Mouse (Mus musculus) intestine, embryonic 16.5 days (tissue): Measurements from ENCODE around the gene Ralgps1. TPM values are rescaled to one million over a fixed set of nuclear protein-coding genes. Genes with fewer than 3 reads are reported as not detected.

Experiments used
- ATAC-seq: fragments of 200-750 bp; cut with Nextera tagmentation; 2 replicates; pipeline ENCODE4 v1.8.0; 2017; ENCODE audit warnings: moderate TSS enrichment, moderate library complexity
- H3K27ac ChIP-seq: fragments of 300-500 bp; sonication (generic); 2 replicates; pipeline ENCODE4 v1.5.1; 2014; ENCODE audit warnings: mild to moderate bottlenecking, low read length
- H3K27me3 ChIP-seq: fragments of 300-500 bp; sonication (generic); replicated peaks from 2 replicates; pipeline ENCODE4 v1.6.1; 2014; ENCODE audit warnings: low read length, control low read depth, mixed read lengths; ENCODE audit not compliant: control insufficient read depth, insufficient read depth
- H3K36me3 ChIP-seq: fragments of 300-500 bp; sonication (generic); 2 replicates; pipeline ENCODE4 v1.6.1; 2014; ENCODE audit warnings: low read length, control low read depth; ENCODE audit not compliant: control insufficient read depth, insufficient read depth
- H3K4me1 ChIP-seq: fragments of 300-500 bp; sonication (generic); 2 replicates; pipeline ENCODE4 v1.6.1; 2014; ENCODE audit warnings: low read length, control low read depth, mixed read lengths; ENCODE audit not compliant: control insufficient read depth, insufficient read depth
- H3K4me2 ChIP-seq: fragments of 300-500 bp; sonication (generic); 2 replicates; pipeline ENCODE4 v1.6.1; 2014; ENCODE audit warnings: low read depth, low read length, control low read depth
- H3K4me3 ChIP-seq: fragments of 300-500 bp; sonication (generic); 2 replicates; pipeline ENCODE4 v1.5.1; 2014; ENCODE audit warnings: mild to moderate bottlenecking, low read length
- H3K9ac ChIP-seq: fragments of 300-500 bp; sonication (generic); 2 replicates; pipeline ENCODE4 v1.6.1; 2014; ENCODE audit warnings: low read depth, low read length
- H3K9me3 ChIP-seq: fragments of 300-500 bp; sonication (generic); 2 replicates; pipeline ENCODE4 v1.6.1; 2016; ENCODE audit warnings: low read length, control low read depth; ENCODE audit not compliant: control insufficient read depth
- WGBS: fragments of 180-500 bp; shearing (Covaris S2); extraction: QIAGEN DNeasy Blood & Tissue Kit; methylation state at CpG from one replicate; pipeline ENCODE4 v1.1.7; 2014; 5-methylcytosine and 5-hydroxymethylcytosine counted together
- polyA plus RNA-seq: library from polyadenylated mRNA; unstranded; fragments of >200 nt; fragmentation: Nextera tagmentation; extraction: Ambion mirVana; gene quantifications from 2 replicates; pipeline ENCODE4 v1.2.1, GENCODE M21; 2015

Gene Ralgps1
- polyA plus RNA-seq, 1 experiment from 2014 or later = 6.3 TPM

DNA sequence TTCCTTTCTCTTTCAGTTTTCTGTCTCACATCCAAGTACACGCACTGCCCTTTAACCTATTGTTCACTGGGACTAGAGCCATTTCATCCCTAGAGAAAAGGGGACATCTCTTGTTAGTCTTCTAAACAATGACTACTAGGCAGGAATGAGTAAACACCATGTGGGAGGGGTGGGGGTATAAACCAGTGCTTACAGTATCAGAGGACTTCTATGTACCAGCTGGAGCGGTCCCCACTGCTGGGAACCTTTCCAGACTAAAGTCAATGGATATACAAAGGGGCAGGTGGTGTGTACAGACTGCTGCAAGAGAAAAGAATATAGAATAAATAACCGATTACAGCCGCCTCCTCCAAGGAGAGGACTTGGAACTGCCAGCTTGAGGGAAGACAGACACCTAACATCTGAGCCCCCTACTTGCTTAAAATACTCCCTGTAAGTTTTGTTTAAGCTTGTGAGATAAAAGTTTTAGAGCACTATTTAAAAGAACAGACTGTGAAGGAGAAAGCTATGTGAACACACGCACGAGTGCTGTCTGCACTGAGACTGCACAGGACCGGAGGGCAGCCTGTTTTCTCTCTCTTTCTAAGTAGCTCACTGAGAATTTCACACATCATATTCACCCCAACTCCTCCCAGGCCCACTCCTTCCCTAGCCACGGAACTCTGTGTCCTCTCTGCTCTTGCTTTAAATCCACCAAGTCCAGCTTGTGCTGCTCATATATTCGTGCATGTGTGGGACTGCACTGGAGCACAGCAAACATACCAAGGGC is 5.4 kb downstream of the Ralgps1 start:
- Histone ChIP-seq H3K36me3 (no peaks in the 10 kb centered on the region), H3K4me1 (peaks cover 28% of the 10 kb centered on the region), H3K4me2 (0 out of 2 replicates have a peak overlapping the region, but pooled peaks have one; percentile 14), H3K9ac (no peak overlapping the region), H3K9me3 (no peaks in the 10 kb centered on the region), H3K4me3 (no peak overlapping the region), H3K27me3 (no peaks in the 10 kb centered on the region), H3K27ac (peak overlapping the region; percentile 88)
- peak; percentile 29 for ATAC-seq
- 41% methylated on average over 9 of the region's 9 CpGs for WGBS

DNA sequence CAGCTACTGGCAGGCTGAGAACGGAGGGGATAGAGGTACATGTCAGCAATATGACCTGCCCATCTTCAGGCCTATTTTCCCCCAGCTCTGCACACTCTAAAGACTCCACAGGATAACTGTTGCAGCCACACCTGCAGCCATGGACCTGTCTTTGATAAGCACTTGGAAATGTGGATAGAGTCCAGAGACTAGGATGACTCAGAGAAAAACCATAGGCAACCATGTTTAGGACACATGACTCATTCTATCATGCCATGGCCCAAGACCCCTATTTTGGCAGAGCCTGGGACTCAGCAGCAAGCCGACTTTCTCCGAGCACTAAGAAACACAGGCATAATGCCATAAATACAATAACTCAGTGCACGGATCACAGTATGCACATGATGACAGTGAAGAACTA is 6.6 kb downstream of the Ralgps1 start:
- Histone ChIP-seq H3K9me3 (no peaks in the 10 kb centered on the region), H3K4me2 (no peak overlapping the region), H3K4me1 (peaks cover 35% of the 10 kb centered on the region), H3K4me3 (no peak overlapping the region), H3K27ac (peak overlapping the region; percentile 75), H3K36me3 (no peaks in the 10 kb centered on the region), H3K27me3 (no peaks in the 10 kb centered on the region), H3K9ac (no peak overlapping the region)
- no peak for ATAC-seq
- WGBS = 86% methylated on average over 4 of the region's 4 CpGs

DNA sequence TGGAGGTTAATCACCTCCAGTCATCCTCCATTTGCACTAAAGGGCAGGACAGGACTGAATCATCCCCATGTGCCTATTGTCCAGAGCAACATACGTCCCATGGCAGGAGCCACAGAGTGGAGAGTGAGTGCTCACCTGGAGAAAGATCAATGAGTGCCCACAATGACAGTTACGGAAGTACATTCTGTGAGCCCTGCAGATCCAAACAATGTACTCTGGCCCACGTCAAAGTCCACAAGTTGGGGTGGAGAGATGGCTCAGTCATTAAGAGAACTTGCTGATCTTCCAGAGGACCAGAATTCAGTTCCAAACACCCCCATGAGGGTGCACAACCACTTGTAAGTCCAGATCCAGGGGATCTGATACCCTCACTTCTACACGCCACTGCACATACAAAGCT is 7.4 kb downstream of the Ralgps1 start:
- no peak for ATAC-seq
- no peaks in the 10 kb centered on the region for H3K36me3 ChIP-seq
- no peak overlapping the region for H3K9ac ChIP-seq
- no peak overlapping the region for H3K4me3 ChIP-seq
- WGBS = 79% methylated on average over 4 of the region's 4 CpGs
- peaks cover 30% of the 10 kb centered on the region for H3K4me1 ChIP-seq
- no peaks in the 10 kb centered on the region for H3K27me3 ChIP-seq
- no peaks in the 10 kb centered on the region for H3K9me3 ChIP-seq
- no peak overlapping the region for H3K4me2 ChIP-seq
- no peak overlapping the region for H3K27ac ChIP-seq

DNA sequence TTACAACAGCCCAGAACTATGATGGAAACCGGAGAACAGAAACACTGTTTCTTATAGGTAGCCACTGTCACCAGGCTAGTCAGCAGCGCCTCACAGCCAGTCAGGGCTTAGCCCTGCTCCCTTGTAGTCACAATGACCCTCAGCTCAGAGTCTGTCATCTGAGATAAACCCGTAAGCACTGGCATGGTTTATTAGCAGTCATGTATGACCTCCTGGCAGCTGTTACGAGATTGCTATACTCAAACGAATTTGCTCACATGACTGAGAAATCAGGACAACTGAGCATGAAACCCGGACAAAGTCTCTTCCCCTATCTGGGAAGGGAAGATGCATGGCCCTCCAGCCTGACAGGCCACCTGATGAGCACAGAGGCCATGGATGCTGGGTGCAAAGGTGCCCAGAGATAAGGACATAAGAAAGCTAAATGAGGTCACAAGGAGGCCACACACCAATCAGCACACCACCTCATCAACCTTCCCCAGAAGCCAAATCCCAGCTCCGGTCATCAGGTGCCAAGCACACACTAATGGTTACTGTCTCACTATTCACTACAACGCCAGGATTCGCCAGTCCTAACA is 10.1 kb downstream of the Ralgps1 start:
- H3K9ac ChIP-seq = no peak overlapping the region
- whole genome bisulfite sequencing = 69% methylated on average over 9 of the region's 9 CpGs
- no peak overlapping the region for H3K4me3 ChIP-seq
- H3K4me2 ChIP-seq = 0 out of 2 replicates have a peak overlapping the region, but pooled peaks have one; percentile 37
- no peaks in the 10 kb centered on the region for H3K27me3 ChIP-seq
- H3K27ac ChIP-seq = peak overlapping the region; percentile 82
- no peaks in the 10 kb centered on the region for H3K36me3 ChIP-seq
- ATAC-seq = peak; percentile 88
- peaks cover 20% of the 10 kb centered on the region for H3K4me1 ChIP-seq
- H3K9me3 ChIP-seq = no peaks in the 10 kb centered on the region

DNA sequence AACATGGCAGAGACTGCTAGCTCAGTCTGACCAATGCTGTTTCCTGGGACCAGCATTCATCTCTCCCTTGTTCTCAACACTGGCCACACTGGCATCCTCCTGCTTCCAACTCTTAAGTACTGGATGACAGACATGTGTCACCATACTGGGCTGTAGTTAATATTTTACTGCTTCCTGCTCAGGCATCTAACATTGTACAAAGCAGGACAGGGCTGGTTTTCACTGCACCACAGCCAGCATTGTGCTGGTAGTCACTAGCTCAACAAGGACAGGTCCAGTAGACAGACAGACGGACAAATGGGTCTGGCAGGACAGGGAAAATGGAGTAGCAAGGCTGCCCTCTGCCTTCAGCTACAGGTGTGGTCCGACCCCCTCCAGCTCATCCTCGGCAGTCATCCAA is 10.7 kb downstream of the Ralgps1 start:
- Histone ChIP-seq H3K27ac (peak overlapping the region; percentile 82), H3K36me3 (no peaks in the 10 kb centered on the region), H3K4me1 (peaks cover 14% of the 10 kb centered on the region), H3K4me2 (peak overlapping the region; percentile 37; the same call in 1 of the 2 replicates), H3K4me3 (no peak overlapping the region), H3K9ac (0 out of 2 replicates have a peak overlapping the region, but pooled peaks have one; percentile 39), H3K27me3 (no peaks in the 10 kb centered on the region), H3K9me3 (no peaks in the 10 kb centered on the region)
- WGBS = 76% methylated on average over 3 of the region's 3 CpGs
- peak; percentile 45; the same call in 1 of the 2 replicates for ATAC-seq

DNA sequence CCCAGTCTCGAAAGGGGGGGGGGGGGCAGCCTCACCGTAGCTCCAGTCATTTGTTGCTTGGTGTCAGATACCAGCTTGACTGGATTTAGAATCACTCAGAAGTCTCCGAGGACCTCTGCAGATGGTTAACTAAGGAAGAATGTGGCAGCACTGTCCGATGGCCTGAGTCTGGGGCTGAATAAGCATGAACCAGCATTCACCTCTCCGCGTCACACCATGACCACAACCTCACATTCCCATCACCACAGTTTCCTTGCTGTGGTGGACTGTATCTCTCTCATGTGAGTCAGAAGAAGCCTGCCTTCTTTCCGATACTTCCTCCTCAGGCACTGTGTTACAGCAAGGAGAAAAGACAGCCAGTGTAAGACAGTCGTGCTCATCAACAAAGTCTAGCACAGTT is 12.1 kb downstream of the Ralgps1 start:
- Histone ChIP-seq H3K4me1 (peaks cover 9% of the 10 kb centered on the region), H3K27me3 (no peaks in the 10 kb centered on the region), H3K4me2 (no peak overlapping the region), H3K36me3 (no peaks in the 10 kb centered on the region), H3K4me3 (no peak overlapping the region), H3K27ac (no peak overlapping the region), H3K9ac (no peak overlapping the region), H3K9me3 (no peaks in the 10 kb centered on the region)
- WGBS = 77% methylated on average over 8 of the region's 8 CpGs
- no peak for ATAC-seq

DNA sequence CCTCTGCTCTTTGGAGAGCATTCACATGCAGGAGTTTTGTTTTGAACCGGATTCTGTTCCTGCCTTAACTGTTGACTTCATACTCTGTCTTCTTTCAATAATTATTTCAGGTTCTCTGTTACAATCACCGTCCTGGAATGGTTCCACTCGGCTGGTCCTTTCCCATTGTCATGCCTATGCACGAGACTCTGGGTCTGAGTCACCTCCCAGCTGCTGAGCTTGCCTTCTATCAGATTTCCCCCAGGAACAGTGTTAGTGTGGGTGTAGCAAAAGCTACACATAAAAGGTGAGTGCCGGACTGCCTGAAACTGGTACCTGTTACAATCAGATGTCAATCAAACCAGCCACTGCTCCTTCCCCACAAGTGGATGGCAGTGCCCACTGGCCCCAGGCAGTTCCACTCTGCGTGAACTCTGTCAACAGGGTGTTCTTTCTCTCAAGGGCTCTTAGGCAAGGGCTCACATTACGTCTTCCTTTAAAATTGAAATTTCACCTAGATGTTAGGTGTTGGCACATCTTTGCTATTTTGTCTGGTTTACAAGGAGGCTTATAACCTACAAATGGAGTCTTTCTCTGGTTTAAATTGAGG is 13.9 kb downstream of the Ralgps1 start:
- peaks cover 9% of the 10 kb centered on the region for H3K4me1 ChIP-seq
- no peak for ATAC-seq
- no peaks in the 10 kb centered on the region for H3K36me3 ChIP-seq
- H3K27me3 ChIP-seq = no peaks in the 10 kb centered on the region
- H3K9ac ChIP-seq = no peak overlapping the region
- no peak overlapping the region for H3K4me3 ChIP-seq
- no peaks in the 10 kb centered on the region for H3K9me3 ChIP-seq
- no peak overlapping the region for H3K27ac ChIP-seq
- no peak overlapping the region for H3K4me2 ChIP-seq
- 87% methylated on average over 7 of the region's 7 CpGs for WGBS

DNA sequence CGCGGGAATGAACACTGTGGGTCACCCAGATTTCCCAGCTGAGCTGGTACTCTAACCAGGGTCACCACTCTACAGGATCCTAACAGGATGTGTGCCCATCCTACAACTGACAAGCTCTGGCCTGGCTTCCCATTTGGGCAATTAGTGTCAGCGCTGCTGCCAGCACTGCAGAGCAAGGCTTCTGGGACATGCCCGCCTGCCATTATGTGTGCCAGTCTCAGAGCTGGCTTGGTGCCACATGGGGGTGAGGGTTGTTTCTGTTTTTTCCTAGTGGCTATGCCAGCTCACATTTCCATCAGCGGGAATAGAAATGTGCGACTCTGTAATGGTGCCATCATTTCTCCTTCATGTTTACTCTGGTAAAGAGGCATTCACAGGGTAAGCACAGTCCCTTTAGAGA is 15.7 kb downstream of the Ralgps1 start:
- Histone ChIP-seq H3K27me3 (no peaks in the 10 kb centered on the region), H3K9ac (no peak overlapping the region), H3K36me3 (no peaks in the 10 kb centered on the region), H3K27ac (no peak overlapping the region), H3K4me1 (peaks cover 4% of the 10 kb centered on the region), H3K4me2 (no peak overlapping the region), H3K9me3 (no peaks in the 10 kb centered on the region), H3K4me3 (no peak overlapping the region)
- ATAC-seq = no peak
- WGBS = 93% methylated on average over 6 of the region's 6 CpGs

- no peak overlapping the region for H3K27ac ChIP-seq
- no peak overlapping the region for H3K9ac ChIP-seq
- no peaks in the 10 kb centered on the region for H3K36me3 ChIP-seq
- no peak overlapping the region for H3K4me2 ChIP-seq
- H3K9me3 ChIP-seq = no peaks in the 10 kb centered on the region
- no peak overlapping the region for H3K4me3 ChIP-seq
- no peaks in the 10 kb centered on the region for H3K27me3 ChIP-seq
- 65% methylated on average over 5 of the region's 5 CpGs for WGBS
- no peak for ATAC-seq
- 0 out of 2 replicates have a peak, but pooled peaks cover 5% of the 10 kb centered on the region for H3K4me1 ChIP-seq
Measured at GRCm38 (mm10) chr2:33353432-33353831, 17.9 kb downstream of the Ralgps1 start.
